Mouse (Mus musculus) neural tube, embryonic 13.5 days (tissue): ENCODE results near the gene Msi2. TPM values are rescaled to one million over a fixed set of nuclear protein-coding genes. Genes with fewer than 3 reads are reported as not detected.

Experiments
- ATAC-seq: fragments of 200-750 bp; cut with Nextera tagmentation; 2 replicates; pipeline ENCODE4 v1.8.0; 2017; ENCODE audit warnings: low read depth, mild to moderate bottlenecking, moderate TSS enrichment, moderate library complexity
- H3K27ac ChIP-seq: fragments of 300-500 bp; sonication (generic); replicated peaks from 2 replicates; pipeline ENCODE4 v1.5.1; 2015; ENCODE audit warnings: moderate library complexity, mild to moderate bottlenecking, inconsistent platforms
- H3K27me3 ChIP-seq: fragments of 300-500 bp; sonication (generic); 2 replicates; pipeline ENCODE4 v1.6.1; 2015; ENCODE audit warnings: mild to moderate bottlenecking, inconsistent platforms
- H3K36me3 ChIP-seq: fragments of 300-500 bp; sonication (generic); 2 replicates; pipeline ENCODE4 v1.6.1; 2015; ENCODE audit warnings: mild to moderate bottlenecking, inconsistent platforms
- H3K4me1 ChIP-seq: fragments of 300-500 bp; sonication (generic); replicated peaks from 2 replicates; pipeline ENCODE4 v1.6.1; 2015; ENCODE audit warnings: inconsistent platforms
- H3K4me2 ChIP-seq: fragments of 300-500 bp; sonication (generic); 2 replicates; pipeline ENCODE4 v1.6.1; 2015; ENCODE audit warnings: inconsistent platforms, mild to moderate bottlenecking, moderate library complexity
- H3K4me3 ChIP-seq: fragments of 300-500 bp; sonication (generic); 2 replicates; pipeline ENCODE4 v1.5.1; 2015; ENCODE audit warnings: mild to moderate bottlenecking, inconsistent platforms
- H3K9ac ChIP-seq: fragments of 300-500 bp; sonication (generic); 2 replicates; pipeline ENCODE4 v1.6.1; 2015; ENCODE audit warnings: moderate library complexity, mild to moderate bottlenecking, inconsistent platforms
- H3K9me3 ChIP-seq: fragments of 300-500 bp; sonication (generic); 2 replicates; pipeline ENCODE4 v1.6.1; 2016; ENCODE audit warnings: inconsistent platforms
- WGBS: fragments of 180-500 bp; shearing (Covaris S2); methylation state at CpG from one replicate; pipeline ENCODE4 v1.1.7; 2015; 5-methylcytosine and 5-hydroxymethylcytosine counted together
- polyA plus RNA-seq: library from polyadenylated mRNA; unstranded; fragments of >200 nt; fragmentation: Nextera tagmentation; extraction: Ambion mirVana; gene quantifications from 2 replicates; pipeline ENCODE4 v1.2.1, GENCODE M21; 2015

The Msi2 gene
- polyA plus RNA-seq, 1 experiment from 2014 or later, result 20.9 TPM

GRCm38 (mm10) chr11:88668345-88668744 is 50.0 kb downstream of the Msi2 start:
- Histone ChIP-seq H3K9me3 (no peaks in the 10 kb centered on the region), H3K27ac (no peak overlapping the region), H3K4me2 (no peak overlapping the region), H3K36me3 (peaks cover 66% of the 10 kb centered on the region), H3K9ac (no peak overlapping the region), H3K4me3 (no peak overlapping the region), H3K4me1 (peaks cover 63% of the 10 kb centered on the region), H3K27me3 (no peaks in the 10 kb centered on the region)
- no peak for ATAC-seq
- 94% methylated on average over 14 of the region's 14 CpGs for WGBS

GRCm38 (mm10) chr11:88665799-88666198 is 52.5 kb downstream of the Msi2 start:
- no peak overlapping the region; the same call in 1 of the 2 replicates for H3K27ac ChIP-seq
- ATAC-seq, result peak; percentile 40; the same call in 1 of the 2 replicates
- peaks cover 55% of the 10 kb centered on the region for H3K36me3 ChIP-seq
- H3K27me3 ChIP-seq, result no peaks in the 10 kb centered on the region
- H3K9me3 ChIP-seq, result no peaks in the 10 kb centered on the region
- H3K4me1 ChIP-seq, result peaks cover 76% of the 10 kb centered on the region
- 69% methylated on average over 15 of the region's 15 CpGs for WGBS
- no peak overlapping the region for H3K4me2 ChIP-seq
- H3K9ac ChIP-seq, result no peak overlapping the region
- no peak overlapping the region for H3K4me3 ChIP-seq

- Histone ChIP-seq H3K36me3 (peaks cover 27% of the 10 kb centered on the region), H3K27me3 (no peaks in the 10 kb centered on the region), H3K9me3 (no peaks in the 10 kb centered on the region), H3K4me3 (no peak overlapping the region), H3K27ac (peak overlapping the region; percentile 28), H3K4me1 (peaks cover 84% of the 10 kb centered on the region), H3K4me2 (no peak overlapping the region), H3K9ac (no peak overlapping the region)
- 87% methylated on average over 11 of the region's 11 CpGs for WGBS
- no peak for ATAC-seq
Measured at GRCm38 (mm10) chr11:88661444-88662180, 56.7 kb downstream of the Msi2 start.

- Histone ChIP-seq H3K27me3 (no peaks in the 10 kb centered on the region), H3K4me2 (no peak overlapping the region), H3K4me1 (peaks cover 82% of the 10 kb centered on the region), H3K4me3 (no peak overlapping the region), H3K9me3 (no peaks in the 10 kb centered on the region), H3K9ac (no peak overlapping the region), H3K27ac (0 out of 2 replicates have a peak overlapping the region, but pooled peaks have one; percentile 23), H3K36me3 (peaks cover 23% of the 10 kb centered on the region)
- no peak for ATAC-seq
- WGBS, result 73% methylated on average over 9 of the region's 9 CpGs
Measured at GRCm38 (mm10) chr11:88660404-88660803, 57.9 kb downstream of the Msi2 start.

- H3K4me2 ChIP-seq, result no peak overlapping the region
- H3K4me1 ChIP-seq, result peaks cover 76% of the 10 kb centered on the region
- H3K36me3 ChIP-seq, result peaks cover 18% of the 10 kb centered on the region
- ATAC-seq, result no peak
- no peak overlapping the region for H3K4me3 ChIP-seq
- H3K27ac ChIP-seq, result no peak overlapping the region
- H3K9ac ChIP-seq, result no peak overlapping the region
- no peaks in the 10 kb centered on the region for H3K27me3 ChIP-seq
- WGBS, result 92% methylated on average over 5 of the region's 5 CpGs
- no peaks in the 10 kb centered on the region for H3K9me3 ChIP-seq
Measured at GRCm38 (mm10) chr11:88658926-88659325, 59.4 kb downstream of the Msi2 start.

- ATAC-seq, result no peak
- Histone ChIP-seq H3K27me3 (no peaks in the 10 kb centered on the region), H3K4me1 (peaks cover 69% of the 10 kb centered on the region), H3K4me3 (no peak overlapping the region), H3K9me3 (no peaks in the 10 kb centered on the region), H3K9ac (no peak overlapping the region), H3K36me3 (0 out of 2 replicates have a peak, but pooled peaks cover 5% of the 10 kb centered on the region), H3K4me2 (no peak overlapping the region), H3K27ac (no peak overlapping the region)
- 83% methylated on average over 8 of the region's 8 CpGs for WGBS
Measured at GRCm38 (mm10) chr11:88655786-88656185, 62.5 kb downstream of the Msi2 start.

GRCm38 (mm10) chr11:88655214-88655566 is 63.1 kb downstream of the Msi2 start:
- 0 out of 2 replicates have a peak, but pooled peaks cover 5% of the 10 kb centered on the region for H3K36me3 ChIP-seq

GRCm38 (mm10) chr11:88654391-88655213 is 63.7 kb downstream of the Msi2 start:
- no peak overlapping the region for H3K4me3 ChIP-seq
- no peaks in the 10 kb centered on the region for H3K27me3 ChIP-seq
- 0 out of 2 replicates have a peak, but pooled peaks cover 5% of the 10 kb centered on the region for H3K36me3 ChIP-seq
- H3K4me1 ChIP-seq, result peaks cover 67% of the 10 kb centered on the region
- no peak overlapping the region for H3K4me2 ChIP-seq
- no peak for ATAC-seq
- 84% methylated on average over 18 of the region's 18 CpGs for WGBS
- H3K27ac ChIP-seq, result 0 out of 2 replicates have a peak overlapping the region, but pooled peaks have one; percentile 13
- H3K9me3 ChIP-seq, result no peaks in the 10 kb centered on the region
- no peak overlapping the region for H3K9ac ChIP-seq

More at GRCm38 (mm10) chr11:88655214-88655566, 63.1 kb downstream of the Msi2 start:
- Histone ChIP-seq H3K27ac (no peak overlapping the region), H3K4me2 (no peak overlapping the region), H3K4me3 (no peak overlapping the region), H3K9ac (no peak overlapping the region), H3K4me1 (peaks cover 69% of the 10 kb centered on the region), H3K27me3 (no peaks in the 10 kb centered on the region), H3K9me3 (no peaks in the 10 kb centered on the region)
- no peak for ATAC-seq
- WGBS, result 89% methylated on average over 3 of the region's 3 CpGs

- H3K4me1 ChIP-seq, result peaks cover 82% of the 10 kb centered on the region
Measured at GRCm38 (mm10) chr11:88650275-88650674, 68.0 kb downstream of the Msi2 start.

GRCm38 (mm10) chr11:88649009-88649408 is 69.3 kb downstream of the Msi2 start:
- no peak for ATAC-seq
- H3K4me1 ChIP-seq, result peaks cover 87% of the 10 kb centered on the region
- H3K27me3 ChIP-seq, result no peaks in the 10 kb centered on the region
- H3K4me2 ChIP-seq, result no peak overlapping the region
- H3K9me3 ChIP-seq, result no peaks in the 10 kb centered on the region
- WGBS, result 57% methylated on average over 2 of the region's 2 CpGs
- peak overlapping the region; percentile 76 for H3K27ac ChIP-seq
- 0 out of 2 replicates have a peak, but pooled peaks cover 10% of the 10 kb centered on the region for H3K36me3 ChIP-seq
- no peak overlapping the region for H3K4me3 ChIP-seq
- no peak overlapping the region for H3K9ac ChIP-seq

More at GRCm38 (mm10) chr11:88650275-88650674, 68.0 kb downstream of the Msi2 start:
- no peak overlapping the region for H3K9ac ChIP-seq
- H3K4me2 ChIP-seq, result no peak overlapping the region
- H3K9me3 ChIP-seq, result no peaks in the 10 kb centered on the region
- 0 out of 2 replicates have a peak, but pooled peaks have one; percentile 52 for ATAC-seq
- 0 out of 2 replicates have a peak, but pooled peaks cover 10% of the 10 kb centered on the region for H3K36me3 ChIP-seq
- H3K27ac ChIP-seq, result peak overlapping the region; percentile 78
- no peak overlapping the region for H3K4me3 ChIP-seq
- H3K27me3 ChIP-seq, result no peaks in the 10 kb centered on the region
- WGBS, result 43% methylated on average over 4 of the region's 4 CpGs

GRCm38 (mm10) chr11:88648407-88648806 is 69.9 kb downstream of the Msi2 start:
- no peak overlapping the region for H3K4me2 ChIP-seq
- WGBS, result 22% methylated on average over 5 of the region's 5 CpGs
- peaks cover 92% of the 10 kb centered on the region for H3K4me1 ChIP-seq
- H3K27ac ChIP-seq, result peak overlapping the region; percentile 76
- H3K36me3 ChIP-seq, result 0 out of 2 replicates have a peak, but pooled peaks cover 10% of the 10 kb centered on the region
- no peaks in the 10 kb centered on the region for H3K27me3 ChIP-seq
- peak overlapping the region; percentile 50; the same call in 1 of the 2 replicates for H3K9ac ChIP-seq
- H3K9me3 ChIP-seq, result no peaks in the 10 kb centered on the region
- ATAC-seq, result peak; percentile 73
- no peak overlapping the region for H3K4me3 ChIP-seq

GRCm38 (mm10) chr11:88646493-88646892 is 71.8 kb downstream of the Msi2 start:
- H3K9ac ChIP-seq, result no peak overlapping the region
- H3K4me1 ChIP-seq, result peaks cover 85% of the 10 kb centered on the region
- WGBS, result 79% methylated on average over 6 of the region's 6 CpGs
- peak overlapping the region; percentile 79 for H3K27ac ChIP-seq
- 0 out of 2 replicates have a peak, but pooled peaks cover 10% of the 10 kb centered on the region for H3K36me3 ChIP-seq
- ATAC-seq, result no peak
- no peak overlapping the region for H3K4me3 ChIP-seq
- no peaks in the 10 kb centered on the region for H3K27me3 ChIP-seq
- H3K9me3 ChIP-seq, result no peaks in the 10 kb centered on the region
- H3K4me2 ChIP-seq, result no peak overlapping the region
